19 mouse cellular contexts compared by ENCODE assay signal in the genomic region with DNA sequence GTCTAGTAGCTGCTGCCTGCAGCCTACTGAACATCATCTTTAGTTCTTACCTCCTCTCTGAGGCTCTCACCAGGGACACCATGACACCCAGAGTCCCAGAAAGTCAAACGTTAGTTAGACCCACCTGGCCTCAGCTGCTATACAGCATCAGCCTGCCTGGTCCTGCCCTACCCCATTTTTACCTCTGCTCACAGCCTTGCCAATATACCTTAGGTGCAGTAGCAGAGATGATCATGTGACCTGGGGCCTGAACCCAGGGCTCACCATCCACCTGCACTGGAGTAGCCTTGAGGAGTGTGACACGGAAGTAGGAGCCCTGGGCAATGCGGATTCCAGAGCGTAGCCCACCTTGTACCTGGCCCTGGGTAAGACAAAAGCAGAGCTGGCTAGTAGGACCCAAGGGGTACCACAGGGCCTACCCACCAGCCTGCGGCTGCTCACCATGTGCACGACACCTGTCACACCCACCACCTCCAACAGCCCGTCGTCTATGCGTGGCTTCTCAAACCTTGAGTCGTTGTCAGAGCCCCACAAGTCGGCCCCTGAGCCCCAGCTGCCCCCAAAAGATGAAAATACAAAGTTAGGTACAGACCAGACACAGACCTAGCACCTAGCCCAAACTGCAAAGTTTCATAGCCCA. TPM values are rescaled to one million over a fixed set of nuclear protein-coding genes. Genes with fewer than 3 reads are reported as not detected.
"Had no signal": no experiment of that assay in that cellular context is flagged by ENCODE, and none has a peak within 500 bp of the region (broad histone marks: within the 10 kb centered on the region; RNA-seq: fewer than 3 reads in every experiment).

No protein-coding gene starts in this region.

- H3K4me3 ChIP-seq: intestine, embryonic 15.5 days; kidney, embryonic 15.5 days; left cerebral cortex, adult 2 months; limb, embryonic 12.5 days; limb, embryonic 15.5 days; liver, embryonic 13.5 days; midbrain, embryonic 12.5 days had no signal

- H3K27ac ChIP-seq: intestine, embryonic 15.5 days; kidney, embryonic 15.5 days; left cerebral cortex, adult 2 months; limb, embryonic 12.5 days; limb, embryonic 15.5 days; liver, embryonic 13.5 days; midbrain, embryonic 12.5 days had no signal

- DNase-seq: kidney, adult 11 months; kidney, adult 8-10 months; kidney, postnatal 14 days; kidney, postnatal 4 days; liver, embryonic 13.5 days; lung, adult 2 months; lung, postnatal 14 days; lung, postnatal 4 days; right cerebral cortex, postnatal 4 days; thymus, adult 2 months; thymus, postnatal 14 days; thymus, postnatal 4 days had no signal

- H3K9me3 ChIP-seq: intestine, embryonic 15.5 days; kidney, embryonic 15.5 days; limb, embryonic 12.5 days; limb, embryonic 15.5 days; liver, embryonic 13.5 days; midbrain, embryonic 12.5 days had no signal

- H3K4me2 ChIP-seq: intestine, embryonic 15.5 days; kidney, embryonic 15.5 days; limb, embryonic 12.5 days; limb, embryonic 15.5 days; liver, embryonic 13.5 days; midbrain, embryonic 12.5 days had no signal

- H3K27me3 ChIP-seq: intestine, embryonic 15.5 days; kidney, embryonic 15.5 days; limb, embryonic 12.5 days; limb, embryonic 15.5 days; liver, embryonic 13.5 days; midbrain, embryonic 12.5 days had no signal

- H3K4me1 ChIP-seq: intestine, embryonic 15.5 days; kidney, embryonic 15.5 days; limb, embryonic 12.5 days; limb, embryonic 15.5 days; midbrain, embryonic 12.5 days had no signal

RNA-seq across cellular contexts. Expression of a gene that starts 26.3 kb away (rescaled TPM):
- total RNA-seq: monocyte, adult 5-6 weeks had no signal
